Mouse (Mus musculus): ENCODE data around the gene Tinagl1. TPM values are rescaled to one million over a fixed set of nuclear protein-coding genes. Genes with fewer than 3 reads are reported as not detected.

Tinagl1 gene
- 3.5 and 4.8 TPM in 2 replicates for total RNA-seq (2017)

- peak; percentile 31 for ATAC-seq (replicated peaks; ENCODE audit: low read depth, poor library complexity, severe bottlenecking)
Measured at GRCm38 (mm10) chr4:130175072-130175711, at the start of gene Tinagl1. TSS of gene Tinagl1 (minus strand) at chr4:130175122.

DNA sequence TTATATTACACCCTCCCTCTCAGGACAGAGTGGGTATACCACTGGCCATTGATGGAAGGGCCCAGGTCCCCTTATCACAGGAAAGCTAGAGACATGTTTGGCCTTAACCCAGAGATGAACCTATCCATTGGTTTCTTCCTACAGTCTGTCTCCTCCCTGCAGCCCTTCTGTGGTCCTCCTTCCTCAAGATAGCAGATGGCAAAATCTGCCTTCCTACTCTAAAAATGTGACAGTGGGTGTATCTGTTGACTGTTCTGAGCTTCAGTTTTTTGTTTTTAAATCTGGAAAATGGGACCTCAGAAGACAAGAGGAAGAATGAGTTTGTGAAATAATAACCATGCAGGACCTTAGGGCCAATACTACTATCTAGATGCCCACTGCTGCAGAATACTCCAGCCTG lies 49.1 kb upstream of the Tinagl1 start:
- no peak for ATAC-seq (replicated peaks; ENCODE audit: low read depth, poor library complexity, severe bottlenecking)

- ATAC-seq (replicated peaks; ENCODE audit: low read depth, poor library complexity, severe bottlenecking), result no peak
Measured at GRCm38 (mm10) chr4:130222179-130222578, 47.3 kb upstream of the Tinagl1 start, which contains the start of gene Gm853. TSS of gene Gm853 (minus strand) at chr4:130222401.

- ATAC-seq (replicated peaks; ENCODE audit: low read depth, poor library complexity, severe bottlenecking), result no peak
Measured at GRCm38 (mm10) chr4:130220176-130220575, 45.3 kb upstream of the Tinagl1 start.

DNA sequence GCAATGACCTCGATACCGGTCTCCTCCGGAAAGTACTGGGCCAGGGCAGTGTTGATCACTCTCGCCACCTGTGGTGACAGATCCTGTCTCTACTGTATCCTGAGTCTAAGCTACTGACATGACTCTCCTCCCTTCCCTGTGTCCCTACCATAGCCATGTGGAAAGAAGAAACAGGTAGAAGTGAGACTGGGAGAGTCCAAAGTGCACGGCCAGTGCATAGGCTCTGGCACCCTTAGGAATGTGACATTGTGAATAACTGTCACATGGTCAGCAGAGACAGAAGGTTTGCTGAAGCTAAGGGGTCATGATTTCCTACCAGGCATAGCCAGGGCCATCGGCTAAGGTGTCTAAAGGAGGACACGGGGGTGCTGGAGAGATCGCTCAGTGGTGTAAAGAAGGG lies 40.5 kb upstream of the Tinagl1 start:
- no peak for ATAC-seq (replicated peaks; ENCODE audit: low read depth, poor library complexity, severe bottlenecking)

DNA sequence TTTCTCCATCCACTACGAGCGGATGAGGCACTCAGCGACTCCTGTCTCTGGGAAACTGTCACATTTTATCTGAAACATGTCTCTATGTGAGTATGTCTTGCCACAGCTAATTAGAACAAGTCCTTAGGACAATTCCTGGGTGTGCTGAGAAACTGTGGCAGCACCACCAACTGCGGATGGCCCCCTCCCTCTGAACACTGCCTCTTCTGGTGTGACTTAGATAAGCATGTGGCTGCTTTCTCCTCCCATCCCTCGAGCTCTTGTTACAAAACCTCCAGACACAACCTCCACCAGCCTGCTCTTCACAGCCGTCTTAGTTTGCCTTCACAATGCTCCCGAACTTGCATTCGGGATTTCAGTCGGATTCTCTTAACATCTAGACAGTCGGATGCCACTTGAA lies 38.9 kb upstream of the Tinagl1 start:
- no peak for ATAC-seq (replicated peaks; ENCODE audit: low read depth, poor library complexity, severe bottlenecking)

- ATAC-seq (replicated peaks; ENCODE audit: low read depth, poor library complexity, severe bottlenecking), result no peak
Measured at GRCm38 (mm10) chr4:130213197-130213596, 38.3 kb upstream of the Tinagl1 start.

GRCm38 (mm10) chr4:130212421-130212820 lies 37.5 kb upstream of the Tinagl1 start:
- no peak for ATAC-seq (replicated peaks; ENCODE audit: low read depth, poor library complexity, severe bottlenecking)

DNA sequence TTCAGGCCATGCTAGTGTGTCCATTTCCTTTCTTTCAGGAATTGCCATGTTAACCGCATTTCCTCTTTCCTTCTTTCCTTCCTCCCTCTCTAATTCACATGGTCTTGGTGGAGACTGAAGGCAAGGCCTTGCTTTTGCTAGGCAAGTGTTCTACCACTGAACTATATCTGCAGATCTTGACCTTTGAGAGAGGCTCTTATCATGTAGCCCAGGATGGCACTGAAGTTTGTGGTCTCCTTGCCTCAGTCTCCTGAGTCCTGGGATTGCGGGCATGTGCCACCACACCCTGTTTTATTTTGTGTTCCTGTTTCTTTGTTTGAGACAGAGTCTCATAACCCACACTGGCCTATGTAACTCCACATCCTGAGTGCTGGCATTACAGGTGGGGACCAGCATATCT lies 36.9 kb upstream of the Tinagl1 start:
- no peak for ATAC-seq (replicated peaks; ENCODE audit: low read depth, poor library complexity, severe bottlenecking)

DNA sequence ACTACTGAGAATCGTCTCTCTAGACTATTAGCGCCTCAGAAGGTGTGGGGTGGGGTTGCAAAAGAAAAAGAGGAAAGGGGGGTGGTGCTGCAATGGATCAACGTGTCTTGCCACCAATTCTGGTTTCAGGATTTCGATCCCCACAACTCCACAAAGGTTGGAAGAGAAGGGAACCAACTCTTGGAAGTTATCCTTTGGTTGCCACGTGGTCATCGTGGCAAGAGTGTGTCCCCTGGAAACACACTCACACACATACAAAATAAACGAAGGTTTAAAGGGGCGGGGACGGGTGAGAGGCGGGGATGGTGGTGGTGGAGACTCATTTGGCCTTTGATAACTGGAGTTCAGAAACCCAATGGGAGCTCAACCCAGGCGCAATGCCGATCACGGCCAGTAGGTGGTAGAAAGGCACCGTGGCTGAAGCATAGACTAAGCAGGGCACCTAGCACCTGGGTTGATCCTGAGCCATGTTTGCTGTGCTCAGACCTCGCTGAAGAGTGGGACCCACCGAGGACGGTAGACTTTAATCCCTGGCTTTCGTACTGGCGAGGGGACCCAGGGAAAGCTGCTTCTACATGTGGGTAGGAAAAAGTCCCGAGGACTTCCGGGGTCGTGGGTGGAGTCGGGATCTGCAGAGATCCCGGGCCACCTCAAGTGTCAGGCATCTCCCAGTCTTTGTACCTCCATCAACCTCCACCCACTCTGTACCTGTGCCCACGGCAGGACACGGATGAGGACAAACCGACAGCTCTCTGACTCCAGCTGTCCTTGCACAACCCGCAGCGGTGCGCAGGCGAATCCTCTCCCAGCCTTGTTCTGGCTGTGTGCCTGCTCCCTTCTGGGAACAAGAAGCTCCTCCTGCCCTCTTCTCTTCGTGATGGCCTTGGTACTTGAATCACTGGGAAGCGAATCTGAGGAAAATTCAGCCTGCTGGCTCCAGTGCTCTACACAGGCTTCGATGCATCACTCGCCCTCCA lies 24.1 kb upstream of the Tinagl1 start:
- ATAC-seq (replicated peaks; ENCODE audit: low read depth, poor library complexity, severe bottlenecking), result peak; percentile 92

DNA sequence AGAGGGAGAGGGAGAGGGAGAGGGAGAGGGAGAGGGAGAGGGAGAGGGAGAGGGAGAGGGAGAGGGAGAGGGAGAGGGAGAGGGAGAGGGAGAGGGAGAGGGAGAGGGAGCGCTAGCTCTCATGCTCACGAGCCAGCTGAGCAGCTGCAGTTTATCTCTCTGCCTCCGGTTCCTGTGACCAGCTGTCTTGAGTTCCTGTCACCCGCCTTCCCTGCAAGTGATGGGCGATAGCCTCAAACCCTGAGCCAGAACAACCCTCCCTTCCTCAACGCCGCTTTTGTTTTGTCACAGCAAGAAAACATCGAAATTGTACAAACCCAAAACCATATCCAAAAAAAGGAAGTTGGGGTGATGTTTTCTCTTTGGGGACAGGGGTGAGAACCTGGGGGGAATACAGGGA lies 21.6 kb upstream of the Tinagl1 start:
- ATAC-seq (replicated peaks; ENCODE audit: low read depth, poor library complexity, severe bottlenecking), result no peak

DNA sequence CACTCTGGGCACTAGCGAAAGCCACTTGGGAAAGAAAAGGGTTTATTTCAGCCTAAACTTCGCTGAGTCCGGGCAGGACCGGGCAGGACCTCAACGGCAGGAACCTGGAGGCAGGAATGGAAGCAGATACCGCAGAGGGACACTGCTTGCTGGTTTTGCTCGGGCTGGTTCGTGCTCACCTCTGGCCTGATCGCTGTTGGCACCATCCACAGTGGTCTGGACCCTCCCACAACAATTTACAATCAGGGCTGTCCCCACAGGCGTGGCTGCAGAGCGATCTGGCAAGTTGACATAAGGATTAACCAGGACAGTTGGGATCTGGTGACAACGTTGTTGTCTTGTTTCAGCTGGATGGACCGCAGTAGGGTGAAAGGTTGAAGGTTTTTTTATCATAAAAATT lies 21.0 kb upstream of the Tinagl1 start:
- ATAC-seq (replicated peaks; ENCODE audit: low read depth, poor library complexity, severe bottlenecking), result no peak

GRCm38 (mm10) chr4:130192266-130192665 lies 17.3 kb upstream of the Tinagl1 start:
- ATAC-seq (replicated peaks; ENCODE audit: low read depth, poor library complexity, severe bottlenecking), result no peak

DNA sequence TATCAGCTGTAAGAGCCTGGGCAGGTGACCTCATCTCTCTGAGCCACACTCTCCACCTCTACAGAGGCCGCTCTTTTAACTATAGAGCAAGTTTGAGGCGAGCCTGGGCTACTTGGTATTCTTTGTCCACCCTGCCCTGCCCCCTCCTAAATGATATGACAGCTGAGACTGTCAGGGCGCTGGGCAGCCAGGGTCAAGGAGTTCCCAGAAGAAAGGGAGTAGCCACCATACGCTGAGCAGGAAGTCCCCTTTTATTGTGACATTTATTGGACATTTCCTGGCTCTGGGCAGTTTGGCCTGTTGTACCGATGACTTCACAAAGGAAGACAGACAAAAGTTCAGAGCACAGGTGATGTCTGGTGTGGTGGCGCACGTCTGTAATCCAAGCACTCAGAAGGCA lies 14.7 kb upstream of the Tinagl1 start:
- ATAC-seq (replicated peaks; ENCODE audit: low read depth, poor library complexity, severe bottlenecking), result no peak

DNA sequence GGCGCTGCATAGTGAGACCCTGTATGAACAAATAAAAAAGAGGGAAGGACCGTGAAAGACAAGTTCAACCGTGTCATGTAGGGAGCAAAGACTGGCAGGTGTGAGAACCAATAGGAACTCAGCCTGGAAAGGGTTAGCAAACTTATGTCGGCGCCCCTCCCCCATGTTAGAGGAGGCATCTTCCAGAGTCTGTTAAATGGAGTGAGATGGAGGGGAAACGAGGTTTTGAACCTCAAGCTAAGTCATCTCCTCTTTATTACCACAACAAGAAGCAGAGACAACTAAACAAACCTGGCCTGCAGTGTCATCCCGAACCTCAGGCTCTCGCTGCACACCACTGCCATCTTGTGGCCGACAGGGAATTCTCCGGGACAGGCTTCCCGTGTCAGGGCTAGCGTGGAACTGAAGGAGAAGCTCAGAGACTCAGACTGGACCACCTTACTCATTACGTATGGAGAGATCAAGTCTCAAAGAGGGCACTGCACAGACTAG lies 13.9 kb upstream of the Tinagl1 start:
- peak; percentile 98 for ATAC-seq (replicated peaks; ENCODE audit: low read depth, poor library complexity, severe bottlenecking)

- ATAC-seq (replicated peaks; ENCODE audit: low read depth, poor library complexity, severe bottlenecking), result no peak
Measured at GRCm38 (mm10) chr4:130186891-130187290, 12.0 kb upstream of the Tinagl1 start.

DNA sequence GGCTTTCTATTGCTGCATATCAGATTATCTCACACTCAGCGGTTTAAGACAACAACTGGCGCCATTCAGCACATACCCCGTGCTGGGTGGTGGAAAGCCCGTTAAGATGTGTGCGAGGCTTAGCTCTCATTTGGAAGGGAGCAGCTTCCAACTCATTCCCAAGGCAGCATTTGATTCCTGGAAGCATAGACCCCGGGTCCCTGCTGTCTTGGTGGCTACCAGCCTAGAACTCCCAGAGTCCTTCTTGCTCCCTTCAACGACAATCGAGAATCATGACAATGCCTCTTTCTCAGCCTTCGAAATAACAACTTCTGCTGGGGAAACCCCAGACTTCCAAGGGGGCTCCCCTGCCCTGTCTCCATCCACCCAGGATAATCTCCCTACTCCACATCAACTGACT lies 11.5 kb upstream of the Tinagl1 start:
- ATAC-seq (replicated peaks; ENCODE audit: low read depth, poor library complexity, severe bottlenecking), result no peak

DNA sequence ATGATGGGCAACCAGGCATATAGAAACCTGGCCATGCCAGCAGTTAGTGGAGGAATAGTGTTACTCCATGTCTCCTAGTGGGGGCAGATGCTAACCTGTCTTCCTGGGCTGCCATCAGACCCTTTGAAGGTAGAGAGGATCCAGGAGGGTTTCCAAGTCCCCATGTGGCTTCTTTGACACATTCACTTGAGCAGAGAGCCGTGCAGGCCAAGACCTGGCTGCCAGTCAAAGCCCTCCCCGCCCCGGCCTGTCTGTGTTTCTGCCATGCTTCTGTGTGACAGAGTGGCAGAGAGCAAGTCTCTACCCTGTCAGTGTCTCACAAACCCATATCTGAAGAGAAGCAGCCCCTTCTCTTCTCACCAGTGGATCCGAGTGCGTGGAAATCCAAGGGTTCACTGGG lies 9.0 kb upstream of the Tinagl1 start:
- ATAC-seq (replicated peaks; ENCODE audit: low read depth, poor library complexity, severe bottlenecking), result no peak

GRCm38 (mm10) chr4:130183023-130183422 lies 8.1 kb upstream of the Tinagl1 start:
- ATAC-seq (replicated peaks; ENCODE audit: low read depth, poor library complexity, severe bottlenecking), result no peak

GRCm38 (mm10) chr4:130181886-130182285 lies 7.0 kb upstream of the Tinagl1 start:
- ATAC-seq (replicated peaks; ENCODE audit: low read depth, poor library complexity, severe bottlenecking), result no peak
